Mouse (Mus musculus) G1E (cell line): Measurements from ENCODE around the gene Drc3.

Experiments used
- CTCF ChIP-seq: IDR thresholded peaks from 2 replicates; pipeline ENCODE4 v1.5.1; 2012; ENCODE audit warnings: low read depth, low read length, inconsistent platforms, mixed read lengths
- GATA1 ChIP-seq: IDR thresholded peaks from 2 replicates; pipeline ENCODE4 v1.6.1; 2012; ENCODE audit warnings: borderline replicate concordance, low read length, inconsistent platforms, mixed read lengths
- POLR2AphosphoS5 ChIP-seq: IDR thresholded peaks from 2 replicates; pipeline ENCODE4 v1.6.1; 2012; ENCODE audit warnings: low read depth, low read length, inconsistent platforms; ENCODE audit not compliant: insufficient replicate concordance
- TAL1 ChIP-seq: conservative IDR thresholded peaks from 2 replicates; pipeline ENCODE4 v1.6.1; 2012; ENCODE audit warnings: low read depth, low read length, inconsistent platforms, mixed read lengths

GRCm38 (mm10) chr11:60369448-60369847, 16.3 kb downstream of the Drc3 start:
- no peak for TF ChIP-seq CTCF
- TF ChIP-seq GATA1, result no peak
- no peak for TF ChIP-seq POLR2AphosphoS5
- no peak for TF ChIP-seq TAL1
